Mouse (Mus musculus): ENCODE results near the gene Ikbkg.
"Not testable (repeated sequence)": the region's sequence is repeated elsewhere in the genome, so short reads cannot be mapped to it uniquely, and the experiment has no call there.

Gene Ikbkg

GRCm38 (mm10) chrX:74392535-74393443, at the start of gene Ikbkg, which contains the start of gene Fam3a:
Gene Ikbkg (plus strand): TSS chrX:74393290.
Gene Fam3a (minus strand): TSS chrX:74393272.
- peak; percentile 90 for DNase-seq

- DNase-seq: no peak
These were observed 40.2 kb upstream of the Ikbkg start for GRCm38 (mm10) chrX:74352645-74353466.

GRCm38 (mm10) chrX:74353467-74353770, 39.7 kb upstream of the Ikbkg start, which contains the start of gene Lage3:
Gene Lage3 (minus strand): TSS chrX:74353618.
- peak; percentile 89 for DNase-seq

- DNase-seq: not testable (repeated sequence)
These were observed 36.0 kb upstream of the Ikbkg start for GRCm38 (mm10) chrX:74357069-74357468.

- DNase-seq: peak; percentile 28
These were observed 33.9 kb upstream of the Ikbkg start for GRCm38 (mm10) chrX:74359171-74359570.

- no peak for DNase-seq
These were observed 25.6 kb upstream of the Ikbkg start for GRCm38 (mm10) chrX:74367512-74367911.

GRCm38 (mm10) chrX:74368209-74368909, 24.7 kb upstream of the Ikbkg start:
- DNase-seq: peak; percentile 86

GRCm38 (mm10) chrX:74372888-74373549, 20.1 kb upstream of the Ikbkg start, which contains the start of the genes Ubl4a and Slc10a3:
Gene Ubl4a (minus strand): TSS chrX:74373218.
Gene Slc10a3 (minus strand): TSS chrX:74373349.
- peak; percentile 92 for DNase-seq

GRCm38 (mm10) chrX:74384451-74384850, 8.6 kb upstream of the Ikbkg start:
- DNase-seq: no peak

GRCm38 (mm10) chrX:74388153-74388552, 4.9 kb upstream of the Ikbkg start:
- DNase-seq: no peak

GRCm38 (mm10) chrX:74400136-74400535, 7.0 kb downstream of the Ikbkg start:
- DNase-seq: no peak

- DNase-seq: no peak
These were observed 15.2 kb downstream of the Ikbkg start for GRCm38 (mm10) chrX:74408340-74408739.

GRCm38 (mm10) chrX:74413377-74413776, 20.3 kb downstream of the Ikbkg start:
- peak; percentile 74 for DNase-seq

- no peak for DNase-seq
These were observed 31.4 kb downstream of the Ikbkg start for GRCm38 (mm10) chrX:74424443-74424842.

- peak; percentile 16 for DNase-seq
These were observed 32.1 kb downstream of the Ikbkg start for GRCm38 (mm10) chrX:74425195-74425594.

GRCm38 (mm10) chrX:74426256-74426655, 33.2 kb downstream of the Ikbkg start:
- DNase-seq: no peak

GRCm38 (mm10) chrX:74427116-74427515, 34.0 kb downstream of the Ikbkg start:
- DNase-seq: no peak

GRCm38 (mm10) chrX:74428146-74428825, 35.2 kb downstream of the Ikbkg start:
- no peak for DNase-seq

GRCm38 (mm10) chrX:74428826-74429276, 35.8 kb downstream of the Ikbkg start, which contains the start of gene G6pdx:
Gene G6pdx (minus strand): TSS chrX:74429194.
- DNase-seq: peak; percentile 92

GRCm38 (mm10) chrX:74429290-74429821, 36.3 kb downstream of the Ikbkg start:
- peak; percentile 80 for DNase-seq
